Mouse (Mus musculus) E14TG2a.4 (cell line): ENCODE data around the gene Fhl1.

Experiments
- CTCF ChIP-seq: conservative IDR thresholded peaks from 2 replicates; pipeline ENCODE4 v1.5.1; 2014; ENCODE audit warnings: low read length
- NANOG ChIP-seq: IDR thresholded peaks from 2 replicates; pipeline ENCODE4 v1.6.1; 2014; ENCODE audit warnings: borderline replicate concordance, low read length, mixed read lengths

DNA sequence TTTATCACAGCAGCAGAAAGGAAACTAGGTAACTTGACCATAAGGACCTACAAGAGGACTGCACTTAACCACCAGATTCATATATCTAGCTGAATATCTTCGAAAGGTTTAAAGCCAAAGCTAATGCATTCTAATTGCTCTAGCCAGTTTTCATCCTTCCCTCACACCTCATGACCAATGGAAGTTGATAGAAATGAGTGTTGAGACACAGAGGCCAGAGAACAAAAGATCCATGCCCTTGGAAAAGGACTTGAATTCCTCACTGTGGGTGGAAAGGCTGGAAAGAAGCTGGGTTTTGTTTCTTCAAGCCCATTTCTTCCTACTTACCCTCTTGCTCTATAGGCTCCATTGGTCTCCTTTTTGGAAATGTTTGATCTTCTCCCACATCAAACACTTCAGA is 21.1 kb upstream of the Fhl1 start:
- no peak for TF ChIP-seq CTCF
- no peak for TF ChIP-seq NANOG
